Mouse (Mus musculus): Measurements from ENCODE around the gene Cyp2d10. TPM values are rescaled to one million over a fixed set of nuclear protein-coding genes. Genes with fewer than 3 reads are reported as not detected.

Gene Cyp2d10
- polyA plus RNA-seq, 1 experiment from 2014 or later, result 86.0 TPM

DNA sequence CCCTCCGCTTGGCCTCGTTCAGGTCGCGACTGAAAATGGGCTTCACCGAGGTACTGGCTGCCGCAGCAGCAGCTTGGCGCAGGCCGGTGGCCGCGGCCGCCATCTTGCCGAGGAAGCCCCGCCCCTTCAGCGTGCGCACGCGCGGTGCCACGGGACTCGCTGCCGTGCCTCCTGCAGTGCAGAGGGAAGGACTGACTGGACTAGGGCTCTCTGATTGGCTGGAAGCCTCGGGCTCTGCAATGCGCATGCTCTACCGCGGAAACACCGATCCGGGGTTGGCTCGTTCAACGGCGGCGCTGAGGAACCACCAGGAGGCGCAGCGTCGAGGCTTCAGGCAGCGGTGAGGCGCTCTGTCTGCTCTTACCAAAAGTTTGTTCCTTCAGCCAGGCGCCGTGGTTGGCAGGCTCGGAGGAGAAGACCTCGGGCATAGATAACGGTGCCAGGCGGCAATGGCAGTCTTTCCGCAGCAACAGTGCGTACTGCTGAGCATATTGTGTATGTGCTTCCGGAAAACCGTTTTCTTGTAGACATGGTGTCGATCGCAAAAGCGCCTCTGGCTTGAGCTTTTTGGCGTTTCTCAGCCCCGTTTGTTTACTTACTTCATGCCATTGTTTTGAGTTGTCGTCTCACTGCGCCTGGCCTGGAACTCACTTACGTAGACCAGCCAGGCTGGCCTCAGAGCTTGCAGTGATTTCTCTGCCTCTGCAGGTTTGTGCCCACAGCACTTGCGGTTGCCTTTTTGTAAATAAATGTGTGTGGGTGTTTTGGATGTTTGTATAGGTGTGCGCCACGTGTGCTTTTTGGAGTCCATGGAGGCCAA, 52.7 kb downstream of the Cyp2d10 start, which contains the start of gene Ndufa6:
Gene Ndufa6 (minus strand): TSS at position 197 of the 820 bp plus-strand sequence.
- Histone ChIP-seq H3K27me3 (ENCODE audit: control insufficient read depth, insufficient read depth, low read depth, low read length) (no peaks in the 10 kb centered on the region), H3K9ac (ENCODE audit: low read depth, low read length) (peak within 1 kb of the TSS; percentile 90), H3K4me2 (ENCODE audit: low read depth, low read length) (peak within 1 kb of the TSS; percentile 97), H3K27ac (ENCODE audit: low read length) (peak within 1 kb of the TSS; percentile 97), H3K9me3 (replicated peaks; ENCODE audit: control insufficient read depth, low read length) (no peaks in the 10 kb centered on the region), H3K36me3 (ENCODE audit: control insufficient read depth, insufficient read depth) (peaks cover 16% of the 10 kb centered on the region), H3K4me3 (ENCODE audit: low read depth, low read length) (peak within 1 kb of the TSS; percentile 85), H3K4me1 (ENCODE audit: control insufficient read depth, low read depth, low read length) (peaks cover 47% of the 10 kb centered on the region)
- 2% methylated on average over 50 of the region's 57 CpGs for WGBS (ENCODE audit: insufficient replicate concordance)
- ATAC-seq (ENCODE audit: low read depth), result peak; percentile 99

GRCm38 (mm10) chr15:82353745-82354113, 53.3 kb downstream of the Cyp2d10 start:
- Histone ChIP-seq H3K4me3 (ENCODE audit: low read depth, low read length) (peak overlapping the region; percentile 85), H3K36me3 (ENCODE audit: control insufficient read depth, insufficient read depth) (peaks cover 22% of the 10 kb centered on the region), H3K9ac (ENCODE audit: low read depth, low read length) (peak overlapping the region; percentile 90), H3K4me1 (ENCODE audit: control insufficient read depth, low read depth, low read length) (peaks cover 52% of the 10 kb centered on the region), H3K4me2 (ENCODE audit: low read depth, low read length) (peak overlapping the region; percentile 94), H3K27me3 (ENCODE audit: control insufficient read depth, insufficient read depth, low read depth, low read length) (no peaks in the 10 kb centered on the region), H3K9me3 (replicated peaks; ENCODE audit: control insufficient read depth, low read length) (no peaks in the 10 kb centered on the region), H3K27ac (ENCODE audit: low read length) (peak overlapping the region; percentile 83)
- under 1% methylated on average over 23 of the region's 23 CpGs for WGBS (ENCODE audit: insufficient replicate concordance)
- ATAC-seq (ENCODE audit: low read depth), result peak; percentile 10

- H3K9ac ChIP-seq (ENCODE audit: low read depth, low read length), result peak overlapping the region; percentile 90
- peaks cover 27% of the 10 kb centered on the region for H3K36me3 ChIP-seq (ENCODE audit: control insufficient read depth, insufficient read depth)
- H3K4me3 ChIP-seq (ENCODE audit: low read depth, low read length), result peak overlapping the region; percentile 85
- peaks cover 57% of the 10 kb centered on the region for H3K4me1 ChIP-seq (ENCODE audit: control insufficient read depth, low read depth, low read length)
- H3K9me3 ChIP-seq (replicated peaks; ENCODE audit: control insufficient read depth, low read length), result no peaks in the 10 kb centered on the region
- no peak for ATAC-seq (ENCODE audit: low read depth)
- H3K27ac ChIP-seq (ENCODE audit: low read length), result peak overlapping the region; percentile 83
- no peaks in the 10 kb centered on the region for H3K27me3 ChIP-seq (ENCODE audit: control insufficient read depth, insufficient read depth, low read depth, low read length)
- WGBS (ENCODE audit: insufficient replicate concordance), result 14% methylated on average over 14 of the region's 14 CpGs
- H3K4me2 ChIP-seq (ENCODE audit: low read depth, low read length), result peak overlapping the region; percentile 94
Observed at GRCm38 (mm10) chr15:82353078-82353744, 53.8 kb downstream of the Cyp2d10 start.

Small RNA genes within 50 kb of the gene (microRNA-seq; reads per million reads assigned to microRNA genes)
- not detected for gene Gm25990
- not detected for gene Gm27331
- not detected for gene Gm27622
- not detected for gene Mir7684

Other genes with a start within 250 kb of the Cyp2d10 start
- 0.11 TPM in 2 replicates for gene Shisa8, start 194.4 kb downstream of the Cyp2d10 start, polyA plus RNA-seq (2015; fragmentation: Nextera tagmentation; extraction: Ambion mirVana)
- gene Tnfrsf13c, start 182.8 kb downstream of the Cyp2d10 start, polyA plus RNA-seq (2015; fragmentation: Nextera tagmentation; extraction: Ambion mirVana), result 0.40 and 0.93 TPM in 2 replicates
- gene Cenpm, start 162.4 kb downstream of the Cyp2d10 start, polyA plus RNA-seq (2015; fragmentation: Nextera tagmentation; extraction: Ambion mirVana), result 27.1 and 31.0 TPM in 2 replicates
- not detected in 2 replicates for gene 1500009C09Rik, start 154.8 kb downstream of the Cyp2d10 start, polyA plus RNA-seq (2015; fragmentation: Nextera tagmentation; extraction: Ambion mirVana)
- gene Sept3, start 132.3 kb downstream of the Cyp2d10 start, polyA plus RNA-seq (2015; fragmentation: Nextera tagmentation; extraction: Ambion mirVana), result 0.32 TPM in 1 of 2 replicates, not detected in the other
- 0.08 TPM in 1 of 2 replicates, not detected in the other for gene Wbp2nl, start 108.2 kb downstream of the Cyp2d10 start, polyA plus RNA-seq (2015; fragmentation: Nextera tagmentation; extraction: Ambion mirVana)
- gene Naga, start 68.3 kb downstream of the Cyp2d10 start, polyA plus RNA-seq (2015; fragmentation: Nextera tagmentation; extraction: Ambion mirVana), result 48.2 and 51.1 TPM in 2 replicates
- gene Pheta2, start 68.3 kb downstream of the Cyp2d10 start, polyA plus RNA-seq (2015; fragmentation: Nextera tagmentation; extraction: Ambion mirVana), result 38.9 and 43.4 TPM in 2 replicates
- gene Smdt1, start 68.2 kb downstream of the Cyp2d10 start, polyA plus RNA-seq (2015; fragmentation: Nextera tagmentation; extraction: Ambion mirVana), result 170 and 175 TPM in 2 replicates
- gene Ndufa6, start 52.9 kb downstream of the Cyp2d10 start, polyA plus RNA-seq (2015; fragmentation: Nextera tagmentation; extraction: Ambion mirVana), result 348 and 350 TPM in 2 replicates
- gene Cyp2d22, start 26.9 kb downstream of the Cyp2d10 start, polyA plus RNA-seq (2015; fragmentation: Nextera tagmentation; extraction: Ambion mirVana), result 20.1 and 20.6 TPM in 2 replicates
- gene Cyp2d11, start 13.2 kb downstream of the Cyp2d10 start, polyA plus RNA-seq (2015; fragmentation: Nextera tagmentation; extraction: Ambion mirVana), result not detected in 2 replicates
- gene Cyp2d9, start 26.2 kb upstream of the Cyp2d10 start, polyA plus RNA-seq (2015; fragmentation: Nextera tagmentation; extraction: Ambion mirVana), result 3.0 and 4.2 TPM in 2 replicates
- gene Cyp2d12, start 147.9 kb upstream of the Cyp2d10 start, polyA plus RNA-seq (2015; fragmentation: Nextera tagmentation; extraction: Ambion mirVana), result not detected in 2 replicates
- gene Cyp2d34, start 213.8 kb upstream of the Cyp2d10 start, polyA plus RNA-seq (2015; fragmentation: Nextera tagmentation; extraction: Ambion mirVana), result not detected in 2 replicates